Mouse (Mus musculus) lung, postnatal 4 days (tissue): ENCODE measurements around the gene Olfr771.
"Not testable (repeated sequence)": the region's sequence is repeated elsewhere in the genome, so short reads cannot be mapped to it uniquely, and the experiment has no call there.

Source experiments
- DNase-seq, 2 experiments: peaks; one replicate each; pipeline ENCODE4 v3.0.0; 2021

Olfr771 gene

DNA sequence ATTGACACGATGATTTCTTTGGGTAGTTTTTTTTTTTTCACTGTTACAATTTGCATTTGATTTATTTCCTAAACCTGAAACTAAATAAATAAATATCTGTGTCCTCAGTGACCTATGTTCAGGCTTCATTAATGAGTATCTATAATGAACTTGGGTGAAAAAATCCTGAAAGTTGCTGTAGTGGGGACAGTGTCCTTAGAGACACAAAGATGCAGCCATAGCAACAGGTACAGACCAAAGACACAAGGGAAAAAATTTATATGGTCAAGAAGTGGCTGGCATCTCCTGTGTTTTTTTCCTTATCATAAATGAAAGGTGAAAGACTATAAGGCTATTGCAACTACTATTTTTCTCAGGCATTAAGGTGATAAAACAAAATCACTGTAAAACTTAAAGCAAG lies at the start of gene Olfr771:
Olfr771 (minus strand) TSS at position 101 of the 400 bp plus-strand sequence.
- DNase-seq = no peak

DNA sequence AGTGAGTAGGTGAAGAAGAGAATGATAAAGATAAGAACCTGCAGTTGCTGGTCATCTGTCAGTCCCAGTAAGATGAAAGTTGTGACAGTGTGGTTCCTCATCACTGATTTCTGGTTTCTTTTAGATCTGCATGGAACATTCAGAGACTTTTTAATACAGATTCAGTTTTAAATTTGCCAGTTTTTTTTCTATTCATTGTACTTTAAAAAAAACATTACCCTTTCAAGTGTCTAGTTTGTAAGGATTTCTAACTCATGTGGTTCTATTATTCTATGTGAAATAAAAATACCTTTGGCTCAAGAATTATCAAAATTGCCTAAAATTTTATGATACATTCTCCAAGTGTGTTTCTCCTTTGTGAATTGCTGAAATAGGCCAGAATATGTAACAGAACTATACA lies 22.8 kb upstream of the Olfr771 start, which contains the start of gene Olfr773:
Olfr773 (minus strand) TSS at position 101 of the 400 bp plus-strand sequence.
- DNase-seq = not testable (repeated sequence)

DNA sequence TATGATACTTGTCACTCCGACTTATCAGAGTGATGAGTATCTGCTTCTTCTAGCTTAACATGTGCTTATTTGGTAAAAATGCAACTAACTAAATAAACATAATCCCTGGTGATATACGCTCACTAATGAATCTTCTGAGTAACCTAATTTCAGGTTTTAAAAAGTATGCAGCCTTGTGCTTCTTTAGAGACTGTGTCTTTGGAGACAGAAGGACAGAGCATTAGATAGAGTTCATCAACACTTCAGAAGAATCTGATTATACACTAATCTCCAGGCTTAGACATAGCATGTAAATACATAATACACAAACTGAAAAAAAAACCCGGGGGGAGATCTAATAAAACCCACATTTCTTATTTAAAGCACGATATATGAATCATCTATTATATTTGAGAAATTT lies 13.3 kb upstream of the Olfr771 start, which contains the start of gene Olfr772:
Olfr772 (minus strand) TSS at position 101 of the 400 bp plus-strand sequence.
- DNase-seq = not testable (repeated sequence)

DNA sequence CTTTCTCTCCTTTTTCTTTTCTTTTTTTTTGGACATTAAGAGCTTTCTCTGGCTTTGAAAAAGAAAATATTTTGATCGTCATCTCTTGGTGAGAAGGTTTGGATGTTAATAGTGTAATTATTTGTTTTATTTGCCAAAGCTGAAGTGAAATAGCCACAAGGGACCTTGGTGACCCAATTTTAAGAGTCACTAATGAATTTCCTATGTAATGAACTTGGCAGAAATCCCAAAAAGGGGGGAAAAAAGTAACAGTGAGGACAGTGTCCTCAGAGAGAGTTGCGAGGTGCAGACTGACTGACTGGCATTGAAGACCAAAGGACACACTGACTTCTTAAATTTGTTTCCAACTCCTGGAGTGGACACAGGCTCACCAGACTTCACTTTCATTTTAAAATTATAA lies 25.7 kb downstream of the Olfr771 start, which contains the start of gene Olfr770:
Olfr770 (minus strand) TSS at position 101 of the 400 bp plus-strand sequence.
- DNase-seq = no peak

DNA sequence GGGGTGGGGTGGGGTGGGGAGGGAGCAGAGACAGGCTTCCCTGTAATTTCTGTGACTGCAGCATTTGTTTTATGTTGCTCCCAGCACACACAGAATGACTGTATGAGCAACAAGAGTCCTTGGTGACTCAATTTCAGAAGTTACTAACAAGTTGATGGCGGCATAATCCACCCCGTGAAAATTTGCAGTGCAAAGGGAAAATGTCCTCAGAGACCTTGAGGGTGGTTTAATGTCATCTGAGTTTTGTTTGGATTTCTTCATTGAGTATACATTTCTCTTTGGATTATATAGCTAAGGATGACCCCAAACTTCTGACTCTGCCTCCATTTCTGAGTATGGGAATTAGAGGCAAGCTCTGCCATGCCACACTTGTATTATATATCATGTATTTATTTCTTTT lies 46.8 kb downstream of the Olfr771 start, which contains the start of gene Olfr769:
Olfr769 (minus strand) TSS at position 101 of the 400 bp plus-strand sequence.
- DNase-seq = no peak

DNA sequence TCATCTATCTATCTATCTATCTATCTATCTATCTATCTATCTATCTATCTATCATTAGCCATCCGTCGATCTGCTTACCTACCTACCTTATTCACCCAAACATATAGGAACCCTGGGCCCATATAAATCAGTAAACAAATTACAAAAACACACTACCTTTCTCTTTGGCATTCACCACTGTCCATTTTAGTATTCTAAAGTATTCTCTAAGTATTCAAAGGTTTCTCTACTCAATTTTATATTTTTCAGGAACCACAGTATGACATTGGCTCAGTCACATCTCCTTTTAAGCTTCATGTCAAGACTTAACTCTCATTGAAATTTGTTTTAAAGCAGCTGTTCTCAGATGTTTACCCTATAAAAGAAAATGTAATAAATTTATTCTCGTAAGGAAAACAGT lies 49.4 kb downstream of the Olfr771 start:
- no peak for DNase-seq
